In genomic region chr19:8695330-8695729, GRCm38 (mm10) we compare ENCODE assay signal across 8 mouse cellular contexts. TPM values are rescaled to one million over a fixed set of nuclear protein-coding genes. Genes with fewer than 3 reads are reported as not detected.
DNase-seq lines count a peak whose midpoint lies in the region; ATAC-seq lines count a peak whose summit lies in the region.

No protein-coding gene starts in this region.

- peak; percentile 48 to 80 for DNase-seq in adrenal gland, adult (ENCODE audit: inconsistent age in 2 of 2, low spot score in 1 of 2)
- no peak for DNase-seq in adrenal gland, postnatal 4 days (ENCODE audit: low spot score in 2 of 2)
- DNase-seq in Muller cell, postnatal 12 days (ENCODE audit: inconsistent ontology term), result peak; percentile 25
- peak; percentile 80 for DNase-seq in kidney, adult 9 months
- peak; percentile 91 for DNase-seq in lung, postnatal 36 days
- DNase-seq in thymus, postnatal 25 days, result peak; percentile 75
- DNase-seq in urinary bladder, postnatal 4 days (ENCODE audit: low spot score in 2 of 2), result no peak

- peak; percentile 70 for ATAC-seq in granulocyte monocyte progenitor cell, adult 5-6 weeks (replicated peaks; ENCODE audit: poor library complexity, severe bottlenecking)

RNA-seq across cellular contexts. Expression of gene Slc3a2, which starts 27.8 kb away (rescaled TPM):
- 100 to 1,000 TPM; 161 to 174 TPM for total RNA-seq in adrenal gland, postnatal 4 days (2021)
- total RNA-seq in granulocyte monocyte progenitor cell, adult 5-6 weeks (2014; fragmentation: Nextera tagmentation), result 60.1 and 70.1 TPM in 2 replicates
- 78.5 and 87.2 TPM in 2 replicates for total RNA-seq in granulocyte monocyte progenitor cell, adult 5-6 weeks (2017)

RNA-seq across cellular contexts. Expression of gene Chrm1, which starts 31.7 kb away (rescaled TPM):
- total RNA-seq in adrenal gland, postnatal 4 days (2021), result 1 to 10 TPM; 2.7 to 3.0 TPM
- total RNA-seq in granulocyte monocyte progenitor cell, adult 5-6 weeks (2014; fragmentation: Nextera tagmentation), result 0.04 TPM in 1 of 2 replicates, not detected in the other
- total RNA-seq in granulocyte monocyte progenitor cell, adult 5-6 weeks (2017), result not detected in 2 replicates

RNA-seq across cellular contexts. Expression of gene Wdr74, which starts 40.3 kb away (rescaled TPM):
- 10 to 100 TPM; 64.2 to 64.3 TPM for total RNA-seq in adrenal gland, postnatal 4 days (2021)
- 122 and 136 TPM in 2 replicates for total RNA-seq in granulocyte monocyte progenitor cell, adult 5-6 weeks (2014; fragmentation: Nextera tagmentation)
- 96.6 and 196 TPM in 2 replicates for total RNA-seq in granulocyte monocyte progenitor cell, adult 5-6 weeks (2017)

RNA-seq across cellular contexts. Expression of gene 1700092M07Rik, which starts 45.2 kb away (rescaled TPM):
- total RNA-seq in adrenal gland, postnatal 4 days (2021), result 1 to 10 TPM; 2.3 to 2.5 TPM
- not detected in 2 replicates for total RNA-seq in granulocyte monocyte progenitor cell, adult 5-6 weeks (2014; fragmentation: Nextera tagmentation)
- 2.5 TPM in 2 replicates for total RNA-seq in granulocyte monocyte progenitor cell, adult 5-6 weeks (2017)

RNA-seq across cellular contexts. Expression of gene Stx5a, which starts 45.9 kb away (rescaled TPM):
- 100 to 1,000 TPM; 118 to 125 TPM for total RNA-seq in adrenal gland, postnatal 4 days (2021)
- total RNA-seq in granulocyte monocyte progenitor cell, adult 5-6 weeks (2014; fragmentation: Nextera tagmentation), result 63.4 and 64.7 TPM in 2 replicates
- 43.0 and 62.0 TPM in 2 replicates for total RNA-seq in granulocyte monocyte progenitor cell, adult 5-6 weeks (2017)

Comparison
In these comparisons a context has a peak if more than half of its experiments do, and no peak if none do; other contexts are left out.
1. DNase-seq: peak in adrenal gland, adult (2 of 2), Muller cell, postnatal 12 days (single experiment), kidney, adult 9 months (single experiment), lung, postnatal 36 days (single experiment) and thymus, postnatal 25 days (single experiment); none in adrenal gland, postnatal 4 days (0 of 2) and urinary bladder, postnatal 4 days (0 of 2).